Mouse (Mus musculus): ENCODE measurements at regions not wholly inside any gene's neighbourhood (a gene's known extent, or its start where the extent isn't known, plus 50 kb on each side); places are given as distances from the start of the nearest gene placed in this dataset.

- DNase-seq = no peak
These were observed 89.6 kb downstream of the Ppp4r2 start for GRCm38 (mm10) chr6:100923070-100923469.

GRCm38 (mm10) chr6:100923686-100924085 lies 90.3 kb downstream of the Ppp4r2 start:
- DNase-seq = no peak

- DNase-seq = no peak
These were observed 95.7 kb downstream of the Ppp4r2 start for GRCm38 (mm10) chr6:100928791-100929758.

GRCm38 (mm10) chr6:100929759-100930358 lies 96.4 kb downstream of the Ppp4r2 start:
- DNase-seq = no peak

GRCm38 (mm10) chr6:100930706-100931105 lies 97.3 kb downstream of the Ppp4r2 start:
- no peak for DNase-seq

GRCm38 (mm10) chr6:100934424-100934823 lies 101.0 kb downstream of the Ppp4r2 start:
- no peak for DNase-seq

- no peak for DNase-seq
These were observed 104.4 kb downstream of the Ppp4r2 start for GRCm38 (mm10) chr6:100937802-100938201.

- DNase-seq = no peak
These were observed 105.0 kb downstream of the Ppp4r2 start for GRCm38 (mm10) chr6:100938376-100938775.

- peak; percentile 24 to 60 for DNase-seq
These were observed 105.6 kb downstream of the Ppp4r2 start for GRCm38 (mm10) chr6:100939042-100939441.

GRCm38 (mm10) chr6:100939766-100940165 lies 106.3 kb downstream of the Ppp4r2 start:
- no peak for DNase-seq

GRCm38 (mm10) chr6:100941686-100942085 lies 108.3 kb downstream of the Ppp4r2 start:
- no peak for DNase-seq

GRCm38 (mm10) chr6:100942956-100943355 lies 109.5 kb downstream of the Ppp4r2 start:
- DNase-seq = no peak

GRCm38 (mm10) chr6:100945796-100946195 lies 112.4 kb downstream of the Ppp4r2 start:
- no peak for DNase-seq

GRCm38 (mm10) chr6:100948340-100948739 lies 114.9 kb downstream of the Ppp4r2 start:
- no peak for DNase-seq

- DNase-seq = no peak
These were observed 118.2 kb downstream of the Ppp4r2 start for GRCm38 (mm10) chr6:100951646-100952045.

- DNase-seq = no peak
These were observed 119.0 kb downstream of the Ppp4r2 start for GRCm38 (mm10) chr6:100952470-100952869.

- DNase-seq = no peak
These were observed 121.1 kb downstream of the Ppp4r2 start for GRCm38 (mm10) chr6:100954563-100954962.

- no peak for DNase-seq
These were observed 133.1 kb downstream of the Ppp4r2 start for GRCm38 (mm10) chr6:100966481-100966880.

GRCm38 (mm10) chr6:100968080-100968856 lies 134.8 kb downstream of the Ppp4r2 start:
- no peak for DNase-seq

- no peak for DNase-seq
These were observed 135.5 kb downstream of the Ppp4r2 start for GRCm38 (mm10) chr6:100968960-100969359.

- DNase-seq = peak; percentile 10 to 20
These were observed 137.5 kb downstream of the Ppp4r2 start for GRCm38 (mm10) chr6:100970810-100971447.

GRCm38 (mm10) chr6:100971462-100971955 lies 138.1 kb downstream of the Ppp4r2 start:
- no peak for DNase-seq
